Mouse (Mus musculus) heart, adult 9 months (tissue): ENCODE results near the gene Gm8024.
"Not testable (repeated sequence)": the region's sequence is repeated elsewhere in the genome, so short reads cannot be mapped to it uniquely, and the experiment has no call there.

Source experiments
- DNase-seq, 2 experiments: peaks; one replicate each; pipeline ENCODE4 v3.0.0; 2022; ENCODE audit warnings: low spot score in 2 of 2

Gene Gm8024

GRCm38 (mm10) chr14:42524182-42524581, at the start of gene Gm8024:
Gene Gm8024 (minus strand): TSS chr14:42524282.
- DNase-seq: not testable (repeated sequence)

GRCm38 (mm10) chr14:42543170-42543701, 19.2 kb upstream of the Gm8024 start:
- not testable (repeated sequence) for DNase-seq

- DNase-seq: not testable (repeated sequence)
Observed at GRCm38 (mm10) chr14:42542316-42543169, 18.5 kb upstream of the Gm8024 start.

- not testable (repeated sequence) for DNase-seq
Observed at GRCm38 (mm10) chr14:42502249-42502648, 21.8 kb downstream of the Gm8024 start, which contains the start of gene Gm8020. Gene Gm8020 (minus strand): TSS chr14:42502349.
